In the genomic region with DNA sequence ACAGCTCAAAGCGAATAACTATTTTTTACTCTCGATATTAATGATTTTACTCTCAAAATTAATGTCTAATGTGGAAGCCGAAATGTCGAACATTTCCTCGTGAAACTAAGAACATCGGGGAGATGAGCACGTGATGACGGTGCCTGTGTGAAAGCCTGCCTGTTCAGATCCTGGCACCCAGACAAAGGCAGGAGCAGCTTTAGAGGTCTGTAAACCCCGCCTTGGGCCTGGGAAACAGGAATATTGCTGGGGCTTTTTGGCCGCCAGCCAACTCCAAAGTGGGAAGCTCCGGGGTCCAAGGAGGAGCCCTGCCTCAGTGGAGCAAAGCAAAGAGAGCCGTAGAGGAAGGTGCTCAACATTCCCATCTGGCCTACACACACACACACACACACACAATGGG, we compare ENCODE assay signal across 21 mouse cellular contexts. TPM values are rescaled to one million over a fixed set of nuclear protein-coding genes. Genes with fewer than 3 reads are reported as not detected.
DNase-seq lines count a peak whose midpoint lies in the region; ATAC-seq lines count a peak whose summit lies in the region.
"Had no signal": no experiment of that assay in that cellular context is flagged by ENCODE, and none has a peak within 500 bp of the region (broad histone marks: within the 10 kb centered on the region; RNA-seq: fewer than 3 reads in every experiment).

No protein-coding gene starts in this region.

- H3K27me3 ChIP-seq in forebrain, embryonic 14.5 days (replicated peaks; ENCODE audit: control insufficient read depth, insufficient read depth, low read length), result no peaks in the 10 kb centered on the region
- no peaks in the 10 kb centered on the region for H3K27me3 ChIP-seq in forebrain, embryonic 15.5 days
- no peaks in the 10 kb centered on the region for H3K27me3 ChIP-seq in intestine, embryonic 15.5 days (replicated peaks)
- H3K27me3 ChIP-seq in intestine, embryonic 16.5 days (replicated peaks; ENCODE audit: control insufficient read depth, insufficient read depth, low read length), result no peaks in the 10 kb centered on the region
- H3K27me3 ChIP-seq in midbrain, embryonic 15.5 days (replicated peaks), result no peaks in the 10 kb centered on the region
- no peaks in the 10 kb centered on the region for H3K27me3 ChIP-seq in midbrain, embryonic 13.5 days
- H3K27me3 ChIP-seq: embryonic facial prominence, embryonic 12.5 days; hindbrain, embryonic 12.5 days; hindbrain, embryonic 15.5 days had no signal

- no peak overlapping the region for H3K27ac ChIP-seq in forebrain, embryonic 14.5 days (ENCODE audit: low read depth, low read length)
- no peak overlapping the region for H3K27ac ChIP-seq in forebrain, embryonic 15.5 days (replicated peaks)
- no peak overlapping the region for H3K27ac ChIP-seq in intestine, embryonic 15.5 days
- H3K27ac ChIP-seq in intestine, embryonic 16.5 days (ENCODE audit: low read length), result no peak overlapping the region
- H3K27ac ChIP-seq in midbrain, embryonic 15.5 days, result no peak overlapping the region
- no peak overlapping the region for H3K27ac ChIP-seq in midbrain, embryonic 13.5 days
- H3K27ac ChIP-seq: embryonic facial prominence, embryonic 12.5 days; heart, adult 2 months; hindbrain, embryonic 12.5 days; hindbrain, embryonic 15.5 days had no signal

- H3K4me1 ChIP-seq in forebrain, embryonic 14.5 days (ENCODE audit: control insufficient read depth, insufficient read depth, low read length), result 0 out of 2 replicates have a peak, but pooled peaks cover 5% of the 10 kb centered on the region
- H3K4me1 ChIP-seq in forebrain, embryonic 15.5 days, result peaks cover 6% of the 10 kb centered on the region; the same call in 1 of the 2 replicates
- 0 out of 2 replicates have a peak, but pooled peaks cover 4% of the 10 kb centered on the region for H3K4me1 ChIP-seq in intestine, embryonic 15.5 days (replicated peaks)
- H3K4me1 ChIP-seq in intestine, embryonic 16.5 days (ENCODE audit: control insufficient read depth, insufficient read depth, low read length), result no peaks in the 10 kb centered on the region
- no peaks in the 10 kb centered on the region for H3K4me1 ChIP-seq in midbrain, embryonic 15.5 days
- no peaks in the 10 kb centered on the region for H3K4me1 ChIP-seq in midbrain, embryonic 13.5 days (replicated peaks)
- H3K4me1 ChIP-seq: embryonic facial prominence, embryonic 12.5 days; hindbrain, embryonic 12.5 days had no signal

- no peak overlapping the region for H3K4me3 ChIP-seq in forebrain, embryonic 14.5 days (ENCODE audit: low read depth, low read length)
- no peak overlapping the region for H3K4me3 ChIP-seq in forebrain, embryonic 15.5 days
- no peak overlapping the region for H3K4me3 ChIP-seq in intestine, embryonic 15.5 days (replicated peaks)
- no peak overlapping the region for H3K4me3 ChIP-seq in intestine, embryonic 16.5 days (ENCODE audit: low read length)
- H3K4me3 ChIP-seq in midbrain, embryonic 15.5 days, result no peak overlapping the region
- H3K4me3 ChIP-seq in midbrain, embryonic 13.5 days (replicated peaks), result no peak overlapping the region
- H3K4me3 ChIP-seq: embryonic facial prominence, embryonic 12.5 days; erythroblast, embryonic 14.5 days; heart, adult 2 months; hindbrain, embryonic 12.5 days; hindbrain, embryonic 15.5 days had no signal

- peak; percentile 65; the same call in 1 of the 2 replicates for ATAC-seq in forebrain, embryonic 14.5 days
- no peak for ATAC-seq in forebrain, embryonic 15.5 days (replicated peaks)
- peak; percentile 41 for ATAC-seq in intestine, embryonic 15.5 days
- no peak; the same call in 1 of the 2 replicates for ATAC-seq in intestine, embryonic 16.5 days
- 0 out of 2 replicates have a peak, but pooled peaks have one; percentile 24 for ATAC-seq in midbrain, embryonic 15.5 days (replicated peaks)
- ATAC-seq in midbrain, embryonic 13.5 days, result no peak
- ATAC-seq: activated CD4-positive, CD25-positive, alpha-beta regulatory T cell, adult 4 months had no signal

- no peak overlapping the region for H3K9ac ChIP-seq in forebrain, embryonic 14.5 days (ENCODE audit: low read length)
- no peak overlapping the region for H3K9ac ChIP-seq in forebrain, embryonic 15.5 days (replicated peaks)
- no peak overlapping the region for H3K9ac ChIP-seq in intestine, embryonic 15.5 days
- no peak overlapping the region for H3K9ac ChIP-seq in intestine, embryonic 16.5 days (ENCODE audit: low read depth, low read length)
- no peak overlapping the region for H3K9ac ChIP-seq in midbrain, embryonic 15.5 days
- H3K9ac ChIP-seq in midbrain, embryonic 13.5 days (replicated peaks), result no peak overlapping the region
- H3K9ac ChIP-seq: embryonic facial prominence, embryonic 12.5 days; hindbrain, embryonic 12.5 days; hindbrain, embryonic 15.5 days had no signal

- H3K4me2 ChIP-seq in forebrain, embryonic 14.5 days (ENCODE audit: low read length), result no peak overlapping the region
- H3K4me2 ChIP-seq in forebrain, embryonic 15.5 days (replicated peaks), result no peak overlapping the region
- no peak overlapping the region for H3K4me2 ChIP-seq in intestine, embryonic 15.5 days (replicated peaks)
- H3K4me2 ChIP-seq in intestine, embryonic 16.5 days (ENCODE audit: low read depth, low read length), result no peak overlapping the region
- no peak overlapping the region for H3K4me2 ChIP-seq in midbrain, embryonic 15.5 days
- H3K4me2 ChIP-seq in midbrain, embryonic 13.5 days (replicated peaks), result no peak overlapping the region
- H3K4me2 ChIP-seq: embryonic facial prominence, embryonic 12.5 days; heart, embryonic 11.5 days; hindbrain, embryonic 12.5 days; hindbrain, embryonic 15.5 days had no signal

- WGBS in forebrain, embryonic 14.5 days, result 46% methylated on average over 12 of the region's 12 CpGs
- 36% methylated on average over 12 of the region's 12 CpGs for WGBS in forebrain, embryonic 15.5 days
- 69% methylated on average over 12 of the region's 12 CpGs for WGBS in intestine, embryonic 15.5 days
- 61% methylated on average over 12 of the region's 12 CpGs for WGBS in intestine, embryonic 16.5 days
- 61% methylated on average over 12 of the region's 12 CpGs for WGBS in midbrain, embryonic 15.5 days
- WGBS in midbrain, embryonic 13.5 days, result 72% methylated on average over 12 of the region's 12 CpGs

- H3K9me3 ChIP-seq in forebrain, embryonic 14.5 days (replicated peaks; ENCODE audit: control insufficient read depth, low read length), result no peaks in the 10 kb centered on the region
- no peaks in the 10 kb centered on the region for H3K9me3 ChIP-seq in forebrain, embryonic 15.5 days
- no peaks in the 10 kb centered on the region for H3K9me3 ChIP-seq in intestine, embryonic 15.5 days
- H3K9me3 ChIP-seq in intestine, embryonic 16.5 days (ENCODE audit: control insufficient read depth, low read length), result no peaks in the 10 kb centered on the region
- no peaks in the 10 kb centered on the region for H3K9me3 ChIP-seq in midbrain, embryonic 15.5 days
- no peaks in the 10 kb centered on the region for H3K9me3 ChIP-seq in midbrain, embryonic 13.5 days
- H3K9me3 ChIP-seq: embryonic facial prominence, embryonic 12.5 days; hindbrain, embryonic 12.5 days; hindbrain, embryonic 15.5 days had no signal

- no peaks in the 10 kb centered on the region for H3K36me3 ChIP-seq in forebrain, embryonic 14.5 days (ENCODE audit: control insufficient read depth, insufficient read depth, low read length)
- H3K36me3 ChIP-seq in forebrain, embryonic 15.5 days, result no peaks in the 10 kb centered on the region
- H3K36me3 ChIP-seq in intestine, embryonic 15.5 days, result no peaks in the 10 kb centered on the region
- H3K36me3 ChIP-seq in intestine, embryonic 16.5 days (ENCODE audit: control insufficient read depth, insufficient read depth, low read length), result no peaks in the 10 kb centered on the region
- H3K36me3 ChIP-seq in midbrain, embryonic 15.5 days (replicated peaks), result no peaks in the 10 kb centered on the region
- no peaks in the 10 kb centered on the region for H3K36me3 ChIP-seq in midbrain, embryonic 13.5 days
- H3K36me3 ChIP-seq: embryonic facial prominence, embryonic 12.5 days; hindbrain, embryonic 12.5 days; hindbrain, embryonic 15.5 days had no signal

- peak; percentile 30 to 34 for DNase-seq in cerebellum, postnatal 10 days
- no peak for DNase-seq in cerebellum, adult 11 months
- peak; percentile 61 for DNase-seq in forebrain, embryonic 14.5 days (ENCODE audit: low spot score)
- DNase-seq: adrenal gland, adult 8-10 months; adrenal gland, postnatal 25 days; cerebellum, adult 11-12 months; cerebellum, adult 8-10 months; gastrocnemius, postnatal 25 days; heart, adult 2 months; kidney, adult 18-20 months had no signal

RNA-seq across cellular contexts. Expression of a gene that starts 15.0 kb away (rescaled TPM):
- 63.2 and 66.1 TPM in 2 replicates for polyA plus RNA-seq in forebrain, embryonic 14.5 days (2014; fragmentation: Nextera tagmentation; extraction: Ambion mirVana)
- 42.7 and 49.4 TPM in 2 replicates for polyA plus RNA-seq in forebrain, embryonic 15.5 days (2015; fragmentation: Nextera tagmentation; extraction: Ambion mirVana)
- polyA plus RNA-seq in intestine, embryonic 15.5 days (2015; fragmentation: Nextera tagmentation; extraction: Ambion mirVana), result 62.8 and 66.5 TPM in 2 replicates
- polyA plus RNA-seq in intestine, embryonic 16.5 days (2015; fragmentation: Nextera tagmentation; extraction: Ambion mirVana), result 42.9 and 51.5 TPM in 2 replicates
- 25.5 and 30.7 TPM in 2 replicates for polyA plus RNA-seq in midbrain, embryonic 15.5 days (2015; fragmentation: Nextera tagmentation; extraction: Ambion mirVana)
- 24.8 and 28.4 TPM in 2 replicates for polyA plus RNA-seq in midbrain, embryonic 13.5 days (2015; fragmentation: Nextera tagmentation; extraction: Ambion mirVana)

Comparison
In these comparisons a context has a peak if more than half of its experiments do, and no peak if none do; other contexts are left out.
1. ATAC-seq: peak in forebrain, embryonic 14.5 days (single experiment), intestine, embryonic 15.5 days (single experiment) and midbrain, embryonic 15.5 days (single experiment); none in forebrain, embryonic 15.5 days (single experiment), intestine, embryonic 16.5 days (single experiment) and midbrain, embryonic 13.5 days (single experiment).